Mouse (Mus musculus) G1E (cell line): Measurements from ENCODE around the gene Ankdd1b.

Experiments used
- CTCF ChIP-seq: IDR thresholded peaks from 2 replicates; pipeline ENCODE4 v1.5.1; 2012; ENCODE audit warnings: low read depth, low read length, inconsistent platforms, mixed read lengths
- GATA2 ChIP-seq: IDR thresholded peaks from 2 replicates; pipeline ENCODE4 v1.6.1; 2012; ENCODE audit warnings: low read depth, low read length, inconsistent platforms, borderline replicate concordance
- TAL1 ChIP-seq: conservative IDR thresholded peaks from 2 replicates; pipeline ENCODE4 v1.6.1; 2012; ENCODE audit warnings: low read depth, low read length, inconsistent platforms, mixed read lengths

GRCm38 (mm10) chr13:96458606-96459005 lies 12.4 kb downstream of the Ankdd1b start:
- no peak for TF ChIP-seq GATA2
- TF ChIP-seq CTCF: no peak
- TF ChIP-seq TAL1: no peak
